Mouse (Mus musculus) megakaryocyte progenitor cell, adult 5-6 weeks (primary cell): Measurements from ENCODE around the gene 1700024G13Rik. TPM values are rescaled to one million over a fixed set of nuclear protein-coding genes. Genes with fewer than 3 reads are reported as not detected.
"Not testable (repeated sequence)": the region's sequence is repeated elsewhere in the genome, so short reads cannot be mapped to it uniquely, and the experiment has no call there.

Source experiments
- ATAC-seq: replicated peaks from 2 replicates; pipeline ENCODE4 v1.8.0; 2016; ENCODE audit warnings: mild to moderate bottlenecking, moderate TSS enrichment, inconsistent platforms; ENCODE audit not compliant: poor library complexity
- total RNA-seq, 2 experiments: library from RNA; stranded (forward) in 1 of 2; stranded (reverse) in 1 of 2; fragments of 157-497, 149-512 nt in 1 of 2; fragments of 200-1000 nt in 1 of 2; gene quantifications; 2 replicates each; pipeline versions ENCODE4 v1.2.3 to v1.2.4; 2015 to 2017

1700024G13Rik gene
- total RNA-seq (2015) (not detected in 2 replicates), total RNA-seq (2017) (not detected in 2 replicates)

- ATAC-seq = 0 out of 2 replicates have a peak, but pooled peaks have one; percentile 39
Observed at GRCm38 (mm10) chr14:32388196-32388595, at the start of gene 1700024G13Rik. 1700024G13Rik (minus strand) TSS chr14:32388391.

- no peak for ATAC-seq
Observed at GRCm38 (mm10) chr14:32437352-32437793, 49.2 kb upstream of the 1700024G13Rik start.

GRCm38 (mm10) chr14:32429030-32429602 lies 40.9 kb upstream of the 1700024G13Rik start:
- ATAC-seq = no peak

- no peak for ATAC-seq
Observed at GRCm38 (mm10) chr14:32423946-32424345, 35.8 kb upstream of the 1700024G13Rik start.

- no peak for ATAC-seq
Observed at GRCm38 (mm10) chr14:32418747-32419146, 30.6 kb upstream of the 1700024G13Rik start.

- ATAC-seq = no peak
Observed at GRCm38 (mm10) chr14:32412075-32412474, 23.9 kb upstream of the 1700024G13Rik start.

GRCm38 (mm10) chr14:32410084-32410483 lies 21.9 kb upstream of the 1700024G13Rik start:
- no peak for ATAC-seq

GRCm38 (mm10) chr14:32405399-32405798 lies 17.2 kb upstream of the 1700024G13Rik start:
- ATAC-seq = not testable (repeated sequence)

GRCm38 (mm10) chr14:32381619-32382018 lies 6.6 kb downstream of the 1700024G13Rik start:
- ATAC-seq = no peak

GRCm38 (mm10) chr14:32381066-32381465 lies 7.1 kb downstream of the 1700024G13Rik start:
- no peak for ATAC-seq

GRCm38 (mm10) chr14:32380099-32380480 lies 8.1 kb downstream of the 1700024G13Rik start:
- no peak for ATAC-seq

GRCm38 (mm10) chr14:32379395-32380098 lies 8.6 kb downstream of the 1700024G13Rik start:
- ATAC-seq = no peak

GRCm38 (mm10) chr14:32372510-32372909 lies 15.7 kb downstream of the 1700024G13Rik start:
- ATAC-seq = no peak

GRCm38 (mm10) chr14:32369756-32370155 lies 18.4 kb downstream of the 1700024G13Rik start:
- ATAC-seq = no peak

- no peak for ATAC-seq
Observed at GRCm38 (mm10) chr14:32364359-32364758, 23.8 kb downstream of the 1700024G13Rik start.

- not testable (repeated sequence) for ATAC-seq
Observed at GRCm38 (mm10) chr14:32351181-32351920, 36.8 kb downstream of the 1700024G13Rik start.

GRCm38 (mm10) chr14:32347307-32347706 lies 40.9 kb downstream of the 1700024G13Rik start:
- ATAC-seq = no peak

- no peak for ATAC-seq
Observed at GRCm38 (mm10) chr14:32344694-32345093, 43.5 kb downstream of the 1700024G13Rik start.

GRCm38 (mm10) chr14:32344176-32344575 lies 44.0 kb downstream of the 1700024G13Rik start:
- ATAC-seq = no peak

- no peak for ATAC-seq
Observed at GRCm38 (mm10) chr14:32341823-32342222, 46.4 kb downstream of the 1700024G13Rik start.

GRCm38 (mm10) chr14:32336547-32336946 lies 51.6 kb downstream of the 1700024G13Rik start:
- ATAC-seq = no peak

GRCm38 (mm10) chr14:32336021-32336420 lies 52.2 kb downstream of the 1700024G13Rik start:
- no peak for ATAC-seq
